Mouse (Mus musculus): ENCODE data around the gene Ccdc146. TPM values are rescaled to one million over a fixed set of nuclear protein-coding genes. Genes with fewer than 3 reads are reported as not detected.

The Ccdc146 gene
- polyA plus RNA-seq, 1 experiment, result not detected

GRCm38 (mm10) chr5:21261202-21261844 lies 163.2 kb downstream of the Ccdc146 start:
- H3K36me3 ChIP-seq (ENCODE audit: control insufficient read depth, insufficient read depth, low read length, poor library complexity, severe bottlenecking), result no peaks in the 10 kb centered on the region
- no peak overlapping the region for H3K27ac ChIP-seq (ENCODE audit: insufficient read depth, low read length)
- no peaks in the 10 kb centered on the region for H3K4me1 ChIP-seq (ENCODE audit: control insufficient read depth, insufficient read depth, low read length)
- TF ChIP-seq CTCF (IDR thresholded peaks at IDR 0.05; ENCODE audit: low read depth, low read length) (no peak), EP300 (IDR thresholded peaks at IDR 0.05; ENCODE audit: insufficient read depth, low read depth, low read length) (no peak)
- H3K4me3 ChIP-seq (ENCODE audit: low read depth, low read length), result no peak overlapping the region
- H3K9me3 ChIP-seq (replicated peaks; ENCODE audit: control insufficient read depth, insufficient read depth, low read length, poor library complexity, severe bottlenecking), result no peaks in the 10 kb centered on the region
- no peaks in the 10 kb centered on the region for H3K27me3 ChIP-seq (ENCODE audit: control insufficient read depth, insufficient read depth, low read length, poor library complexity, severe bottlenecking)
- no peak overlapping the region for H3K9ac ChIP-seq (ENCODE audit: low read depth, poor library complexity, severe bottlenecking)

GRCm38 (mm10) chr5:21260746-21261145 lies 163.7 kb downstream of the Ccdc146 start:
- H3K9me3 ChIP-seq (replicated peaks; ENCODE audit: control insufficient read depth, insufficient read depth, low read length, poor library complexity, severe bottlenecking), result no peaks in the 10 kb centered on the region
- H3K36me3 ChIP-seq (ENCODE audit: control insufficient read depth, insufficient read depth, low read length, poor library complexity, severe bottlenecking), result no peaks in the 10 kb centered on the region
- H3K4me1 ChIP-seq (ENCODE audit: control insufficient read depth, insufficient read depth, low read length), result no peaks in the 10 kb centered on the region
- TF ChIP-seq EP300 (IDR thresholded peaks at IDR 0.05; ENCODE audit: insufficient read depth, low read depth, low read length), result no peak
- TF ChIP-seq CTCF (IDR thresholded peaks at IDR 0.05; ENCODE audit: low read depth, low read length), result no peak
- no peak for TF ChIP-seq POLR2A (IDR thresholded peaks at IDR 0.05; ENCODE audit: insufficient read depth, low read length)
- H3K27me3 ChIP-seq (ENCODE audit: control insufficient read depth, insufficient read depth, low read length, poor library complexity, severe bottlenecking), result no peaks in the 10 kb centered on the region
- no peak overlapping the region for H3K9ac ChIP-seq (ENCODE audit: low read depth, poor library complexity, severe bottlenecking)
- H3K27ac ChIP-seq (ENCODE audit: insufficient read depth, low read length), result no peak overlapping the region
- H3K4me3 ChIP-seq (ENCODE audit: low read depth, low read length), result no peak overlapping the region

GRCm38 (mm10) chr5:21257806-21258205 lies 166.7 kb downstream of the Ccdc146 start:
- H3K4me1 ChIP-seq (ENCODE audit: control insufficient read depth, insufficient read depth, low read length), result no peaks in the 10 kb centered on the region
- no peaks in the 10 kb centered on the region for H3K9me3 ChIP-seq (replicated peaks; ENCODE audit: control insufficient read depth, insufficient read depth, low read length, poor library complexity, severe bottlenecking)
- TF ChIP-seq POLR2A (IDR thresholded peaks at IDR 0.05; ENCODE audit: insufficient read depth, low read length) (no peak), EP300 (IDR thresholded peaks at IDR 0.05; ENCODE audit: insufficient read depth, low read depth, low read length) (no peak), CTCF (IDR thresholded peaks at IDR 0.05; ENCODE audit: low read depth, low read length) (no peak)
- H3K4me3 ChIP-seq (ENCODE audit: low read depth, low read length), result no peak overlapping the region
- no peaks in the 10 kb centered on the region for H3K36me3 ChIP-seq (ENCODE audit: control insufficient read depth, insufficient read depth, low read length, poor library complexity, severe bottlenecking)
- no peaks in the 10 kb centered on the region for H3K27me3 ChIP-seq (ENCODE audit: control insufficient read depth, insufficient read depth, low read length, poor library complexity, severe bottlenecking)
- H3K27ac ChIP-seq (ENCODE audit: insufficient read depth, low read length), result no peak overlapping the region
- H3K9ac ChIP-seq (ENCODE audit: low read depth, poor library complexity, severe bottlenecking), result no peak overlapping the region

GRCm38 (mm10) chr5:21257126-21257525 lies 167.4 kb downstream of the Ccdc146 start:
- Histone ChIP-seq H3K9me3 (replicated peaks; ENCODE audit: control insufficient read depth, insufficient read depth, low read length, poor library complexity, severe bottlenecking) (no peaks in the 10 kb centered on the region), H3K9ac (ENCODE audit: low read depth, poor library complexity, severe bottlenecking) (no peak overlapping the region), H3K4me1 (ENCODE audit: control insufficient read depth, insufficient read depth, low read length) (no peaks in the 10 kb centered on the region), H3K27ac (ENCODE audit: insufficient read depth, low read length) (no peak overlapping the region), H3K27me3 (ENCODE audit: control insufficient read depth, insufficient read depth, low read length, poor library complexity, severe bottlenecking) (no peaks in the 10 kb centered on the region), H3K36me3 (ENCODE audit: control insufficient read depth, insufficient read depth, low read length, poor library complexity, severe bottlenecking) (no peaks in the 10 kb centered on the region), H3K4me3 (ENCODE audit: low read depth, low read length) (no peak overlapping the region)
- no peak for TF ChIP-seq POLR2A (IDR thresholded peaks at IDR 0.05; ENCODE audit: insufficient read depth, low read length)
- TF ChIP-seq CTCF (IDR thresholded peaks at IDR 0.05; ENCODE audit: low read depth, low read length), result no peak
- TF ChIP-seq EP300 (IDR thresholded peaks at IDR 0.05; ENCODE audit: insufficient read depth, low read depth, low read length), result no peak

GRCm38 (mm10) chr5:21255551-21256132 lies 168.8 kb downstream of the Ccdc146 start:
- no peaks in the 10 kb centered on the region for H3K4me1 ChIP-seq (ENCODE audit: control insufficient read depth, insufficient read depth, low read length)
- no peak for TF ChIP-seq EP300 (IDR thresholded peaks at IDR 0.05; ENCODE audit: insufficient read depth, low read depth, low read length)
- no peak for TF ChIP-seq POLR2A (IDR thresholded peaks at IDR 0.05; ENCODE audit: insufficient read depth, low read length)
- TF ChIP-seq CTCF (IDR thresholded peaks at IDR 0.05; ENCODE audit: low read depth, low read length), result no peak
- H3K4me3 ChIP-seq (ENCODE audit: low read depth, low read length), result no peak overlapping the region
- H3K36me3 ChIP-seq (ENCODE audit: control insufficient read depth, insufficient read depth, low read length, poor library complexity, severe bottlenecking), result no peaks in the 10 kb centered on the region
- H3K9me3 ChIP-seq (replicated peaks; ENCODE audit: control insufficient read depth, insufficient read depth, low read length, poor library complexity, severe bottlenecking), result no peaks in the 10 kb centered on the region
- H3K27me3 ChIP-seq (ENCODE audit: control insufficient read depth, insufficient read depth, low read length, poor library complexity, severe bottlenecking), result no peaks in the 10 kb centered on the region
- no peak overlapping the region for H3K9ac ChIP-seq (ENCODE audit: low read depth, poor library complexity, severe bottlenecking)
- H3K27ac ChIP-seq (ENCODE audit: insufficient read depth, low read length), result no peak overlapping the region

GRCm38 (mm10) chr5:21254731-21255525 lies 169.5 kb downstream of the Ccdc146 start:
- Histone ChIP-seq H3K27me3 (ENCODE audit: control insufficient read depth, insufficient read depth, low read length, poor library complexity, severe bottlenecking) (no peaks in the 10 kb centered on the region), H3K9ac (ENCODE audit: low read depth, poor library complexity, severe bottlenecking) (no peak overlapping the region), H3K9me3 (replicated peaks; ENCODE audit: control insufficient read depth, insufficient read depth, low read length, poor library complexity, severe bottlenecking) (no peaks in the 10 kb centered on the region), H3K4me1 (ENCODE audit: control insufficient read depth, insufficient read depth, low read length) (no peaks in the 10 kb centered on the region), H3K27ac (ENCODE audit: insufficient read depth, low read length) (no peak overlapping the region), H3K4me3 (ENCODE audit: low read depth, low read length) (no peak overlapping the region), H3K36me3 (ENCODE audit: control insufficient read depth, insufficient read depth, low read length, poor library complexity, severe bottlenecking) (no peaks in the 10 kb centered on the region)
- TF ChIP-seq EP300 (IDR thresholded peaks at IDR 0.05; ENCODE audit: insufficient read depth, low read depth, low read length) (no peak), CTCF (IDR thresholded peaks at IDR 0.05; ENCODE audit: low read depth, low read length) (no peak), POLR2A (IDR thresholded peaks at IDR 0.05; ENCODE audit: insufficient read depth, low read length) (no peak)

Data from ES-Bruce4 (cell line).